Mouse (Mus musculus): ENCODE measurements around the gene Ldoc1. TPM values are rescaled to one million over a fixed set of nuclear protein-coding genes. Genes with fewer than 3 reads are reported as not detected.

The Ldoc1 gene
- polyA plus RNA-seq (2015; fragmentation: Nextera tagmentation; extraction: Ambion mirVana) = 0.73 and 0.76 TPM in 2 replicates

GRCm38 (mm10) chrX:61709302-61710033 lies at the start of gene Ldoc1:
TSS of gene Ldoc1 (plus strand) at chrX:61709497.
- H3K36me3 ChIP-seq = no peaks in the 10 kb centered on the region
- peak within 1 kb of the TSS; percentile 35 for H3K4me3 ChIP-seq
- peak; percentile 40; the same call in 1 of the 2 replicates for ATAC-seq (ENCODE audit: low FRiP score, low read depth)
- H3K9me3 ChIP-seq = no peaks in the 10 kb centered on the region
- no peak within 1 kb of the TSS for H3K9ac ChIP-seq
- no peaks in the 10 kb centered on the region for H3K4me1 ChIP-seq
- no peaks in the 10 kb centered on the region for H3K27me3 ChIP-seq
- no peak within 1 kb of the TSS for H3K27ac ChIP-seq
- peak within 1 kb of the TSS; percentile 60 for H3K4me2 ChIP-seq (replicated peaks)
- 38% methylated on average over 34 of the region's 34 CpGs for WGBS

GRCm38 (mm10) chrX:61710131-61710530 lies 834 bp downstream of the Ldoc1 start:
- WGBS = 76% methylated on average over 7 of the region's 7 CpGs
- Histone ChIP-seq H3K4me1 (no peaks in the 10 kb centered on the region), H3K36me3 (no peaks in the 10 kb centered on the region), H3K9ac (no peak overlapping the region), H3K9me3 (no peaks in the 10 kb centered on the region), H3K4me3 (no peak overlapping the region), H3K27ac (no peak overlapping the region), H3K4me2 (replicated peaks) (no peak overlapping the region), H3K27me3 (no peaks in the 10 kb centered on the region)
- no peak for ATAC-seq (ENCODE audit: low FRiP score, low read depth)

GRCm38 (mm10) chrX:61722281-61723028 lies 13.2 kb downstream of the Ldoc1 start:
- Histone ChIP-seq H3K27me3 (no peaks in the 10 kb centered on the region), H3K4me1 (no peaks in the 10 kb centered on the region), H3K27ac (no peak overlapping the region), H3K9me3 (no peaks in the 10 kb centered on the region), H3K36me3 (no peaks in the 10 kb centered on the region), H3K9ac (no peak overlapping the region), H3K4me2 (replicated peaks) (peak overlapping the region; percentile 42), H3K4me3 (no peak overlapping the region)
- ATAC-seq (ENCODE audit: low FRiP score, low read depth) = no peak
- 18% methylated on average over 12 of the region's 12 CpGs for WGBS

GRCm38 (mm10) chrX:61723029-61723980 lies 14.0 kb downstream of the Ldoc1 start:
- H3K4me3 ChIP-seq = no peak overlapping the region
- H3K9me3 ChIP-seq = no peaks in the 10 kb centered on the region
- H3K4me2 ChIP-seq (replicated peaks) = peak overlapping the region; percentile 42
- H3K9ac ChIP-seq = no peak overlapping the region
- H3K27ac ChIP-seq = no peak overlapping the region
- H3K27me3 ChIP-seq = no peaks in the 10 kb centered on the region
- H3K36me3 ChIP-seq = no peaks in the 10 kb centered on the region
- WGBS = 52% methylated on average over 9 of the region's 9 CpGs
- no peak for ATAC-seq (ENCODE audit: low FRiP score, low read depth)
- no peaks in the 10 kb centered on the region for H3K4me1 ChIP-seq

GRCm38 (mm10) chrX:61727516-61728310 lies 18.4 kb downstream of the Ldoc1 start:
- Histone ChIP-seq H3K9ac (no peak overlapping the region), H3K4me2 (replicated peaks) (no peak overlapping the region), H3K27me3 (no peaks in the 10 kb centered on the region), H3K4me3 (no peak overlapping the region), H3K4me1 (no peaks in the 10 kb centered on the region), H3K27ac (no peak overlapping the region), H3K9me3 (no peaks in the 10 kb centered on the region), H3K36me3 (no peaks in the 10 kb centered on the region)
- no peak for ATAC-seq (ENCODE audit: low FRiP score, low read depth)
- WGBS = 55% methylated on average over 2 of the region's 2 CpGs
